Mouse (Mus musculus) MEL (cell line): ENCODE results near the gene Gm15013. TPM values are rescaled to one million over a fixed set of nuclear protein-coding genes. Genes with fewer than 3 reads are reported as not detected.

Experiments
- DNase-seq: peaks from one replicate; pipeline ENCODE4 v3.0.0; 2011; ENCODE audit warnings: low read depth, low spot score
- H3K27ac ChIP-seq: 2 replicates; pipeline ENCODE4 v1.5.1; 2012; ENCODE audit warnings: low read depth, mild to moderate bottlenecking, control low read depth, low read length, moderate library complexity; ENCODE audit not compliant: control insufficient read depth
- H3K27me3 ChIP-seq, 2 experiments: fragments of 150-350 bp in 1 of 2; sonication (generic) in 1 of 2; 2 replicates each; pipeline ENCODE4 v1.6.1; 2012; ENCODE audit warnings: low read length in 2 of 2, mild to moderate bottlenecking in 2 of 2, improper control_type of control experiment in 1 of 2, moderate library complexity in 1 of 2; ENCODE audit not compliant: insufficient read depth in 2 of 2, control insufficient read depth in 1 of 2
- H3K36me3 ChIP-seq, 2 experiments: 2 replicates each; pipeline ENCODE4 v1.6.1; 2012 to 2014; ENCODE audit warnings: low read length in 2 of 2, improper control_type of control experiment in 1 of 2, inconsistent platforms in 1 of 2, mild to moderate bottlenecking in 1 of 2; ENCODE audit not compliant: insufficient read depth in 2 of 2, control insufficient read depth in 1 of 2
- H3K4me1 ChIP-seq, 2 experiments: fragments of 150-350 bp in 1 of 2; sonication (generic) in 1 of 2; 2 replicates each; pipeline ENCODE4 v1.6.1; 2012; ENCODE audit warnings: low read length in 2 of 2, improper control_type of control experiment in 1 of 2, mild to moderate bottlenecking in 1 of 2; ENCODE audit not compliant: insufficient read depth in 2 of 2, control insufficient read depth in 1 of 2
- H3K4me3 ChIP-seq, 2 experiments: fragments of 150-350 bp in 1 of 2; sonication (generic) in 1 of 2; 2 replicates each; pipeline ENCODE4 v1.5.1; 2012; ENCODE audit warnings: low read depth in 2 of 2, low read length in 2 of 2, mild to moderate bottlenecking in 2 of 2, moderate library complexity in 2 of 2, control low read depth in 1 of 2, improper control_type of control experiment in 1 of 2; ENCODE audit not compliant: control insufficient read depth in 1 of 2, insufficient read depth in 1 of 2
- H3K79me2 ChIP-seq: 2 replicates; pipeline ENCODE4 v1.6.1; 2012; ENCODE audit warnings: mild to moderate bottlenecking, low read length, moderate library complexity; ENCODE audit not compliant: control insufficient read depth, poor library complexity, insufficient read depth
- H3K9ac ChIP-seq: 2 replicates; pipeline ENCODE4 v1.6.1; 2012; ENCODE audit warnings: low read depth, mild to moderate bottlenecking, control low read depth, low read length, moderate library complexity; ENCODE audit not compliant: control insufficient read depth, poor library complexity, severe bottlenecking
- H3K9me3 ChIP-seq: fragments of 150-350 bp; sonication (generic); replicated peaks from 2 replicates; pipeline ENCODE4 v1.6.1; 2012; ENCODE audit warnings: mild to moderate bottlenecking, low read length, improper control_type of control experiment, moderate library complexity; ENCODE audit not compliant: insufficient read depth
- BHLHE40 ChIP-seq: IDR thresholded peaks from 2 replicates; pipeline ENCODE4 v1.6.1; 2012; ENCODE audit warnings: low read depth, mild to moderate bottlenecking, inconsistent platforms, low read length, improper control_type of control experiment, borderline replicate concordance
- CHD1 ChIP-seq: IDR thresholded peaks from 2 replicates; pipeline ENCODE4 v1.6.1; 2012; ENCODE audit warnings: low read depth, mild to moderate bottlenecking, inconsistent platforms, low read length, improper control_type of control experiment
- CHD2 ChIP-seq: IDR thresholded peaks from 2 replicates; pipeline ENCODE4 v1.6.1; 2011; ENCODE audit warnings: low read length, improper control_type of control experiment
- CTCF ChIP-seq, 3 experiments: IDR thresholded peaks in 2 of 3; conservative IDR thresholded peaks in 1 of 3; 2 replicates each; pipeline ENCODE4 v1.5.1; 2011 to 2012; ENCODE audit warnings: low read length in 3 of 3, low read depth in 2 of 3, mild to moderate bottlenecking in 2 of 3, improper control_type of control experiment in 1 of 3, inconsistent platforms in 1 of 3, mixed read lengths in 1 of 3, moderate library complexity in 1 of 3; ENCODE audit not compliant: control insufficient read depth in 1 of 3, insufficient read depth in 1 of 3, poor library complexity in 1 of 3, severe bottlenecking in 1 of 3
- E2F4 ChIP-seq: IDR thresholded peaks from 2 replicates; pipeline ENCODE4 v1.6.1; 2011; ENCODE audit warnings: low read depth, low read length, improper control_type of control experiment, borderline replicate concordance
- ELF1 ChIP-seq: IDR thresholded peaks from 2 replicates; pipeline ENCODE4 v1.6.1; 2014; ENCODE audit warnings: low read depth, mild to moderate bottlenecking, inconsistent platforms, low read length, improper control_type of control experiment, moderate library complexity
- EP300 ChIP-seq, 2 experiments: IDR thresholded peaks; 2 replicates each; pipeline ENCODE4 v1.6.1; 2011; ENCODE audit warnings: improper control_type of control experiment in 2 of 2, low read length in 2 of 2, low read depth in 1 of 2, mild to moderate bottlenecking in 1 of 2
- ETS1 ChIP-seq: IDR thresholded peaks from 2 replicates; pipeline ENCODE4 v1.6.1; 2012; ENCODE audit warnings: low read depth, mild to moderate bottlenecking, inconsistent platforms, low read length, improper control_type of control experiment, moderate library complexity
- GABPA ChIP-seq: IDR thresholded peaks from 2 replicates; pipeline ENCODE4 v1.6.1; 2012; ENCODE audit warnings: low read depth, mild to moderate bottlenecking, inconsistent platforms, low read length, improper control_type of control experiment, moderate library complexity
- GATA1 ChIP-seq: IDR thresholded peaks from 2 replicates; pipeline ENCODE4 v1.6.1; 2011; ENCODE audit warnings: low read depth, low read length, improper control_type of control experiment
- HCFC1 ChIP-seq: IDR thresholded peaks from 2 replicates; pipeline ENCODE4 v1.6.1; 2012; ENCODE audit warnings: low read depth, mild to moderate bottlenecking, inconsistent platforms, low read length, improper control_type of control experiment, moderate library complexity
- JUND ChIP-seq: IDR thresholded peaks from 2 replicates; pipeline ENCODE4 v1.6.1; 2011; ENCODE audit warnings: low read depth, mild to moderate bottlenecking, improper control_type of control experiment, low read length
- KAT2A ChIP-seq: conservative IDR thresholded peaks from 2 replicates; pipeline ENCODE4 v1.6.1; 2012; ENCODE audit warnings: low read depth, low read length, improper control_type of control experiment, inconsistent platforms
- MAFK ChIP-seq: IDR thresholded peaks from 2 replicates; pipeline ENCODE4 v1.6.1; 2011; ENCODE audit warnings: low read depth, mild to moderate bottlenecking, low read length, improper control_type of control experiment, borderline replicate concordance
- MAX ChIP-seq: IDR thresholded peaks from 2 replicates; pipeline ENCODE4 v1.6.1; 2011; ENCODE audit warnings: low read length, improper control_type of control experiment
- MAZ ChIP-seq: IDR thresholded peaks from 2 replicates; pipeline ENCODE4 v1.6.1; 2012; ENCODE audit warnings: low read depth, mild to moderate bottlenecking, inconsistent platforms, low read length, improper control_type of control experiment
- MEF2A ChIP-seq: IDR thresholded peaks from 2 replicates; pipeline ENCODE4 v1.6.1; 2014; ENCODE audit warnings: low read depth, mild to moderate bottlenecking, inconsistent platforms, low read length, improper control_type of control experiment; ENCODE audit not compliant: poor library complexity, insufficient replicate concordance, severe bottlenecking; ENCODE audit errors: extremely low read depth
- MXI1 ChIP-seq: IDR thresholded peaks from 2 replicates; pipeline ENCODE4 v1.6.1; 2011; ENCODE audit warnings: mild to moderate bottlenecking, low read depth, low read length, improper control_type of control experiment
- MYB ChIP-seq: IDR thresholded peaks from 2 replicates; pipeline ENCODE4 v1.6.1; 2011; ENCODE audit warnings: mild to moderate bottlenecking, low read depth, low read length, improper control_type of control experiment
- MYC ChIP-seq: IDR thresholded peaks from 2 replicates; pipeline ENCODE4 v1.6.1; 2011; ENCODE audit warnings: low read depth, mild to moderate bottlenecking, low read length, improper control_type of control experiment, moderate library complexity
- NELFE ChIP-seq: IDR thresholded peaks from 2 replicates; pipeline ENCODE4 v1.6.1; 2011; ENCODE audit warnings: low read depth, low read length, improper control_type of control experiment
- NRF1 ChIP-seq: IDR thresholded peaks from 2 replicates; pipeline ENCODE4 v1.6.1; 2014; ENCODE audit warnings: low read depth, mild to moderate bottlenecking, inconsistent platforms, low read length, improper control_type of control experiment, moderate library complexity; ENCODE audit not compliant: poor library complexity, insufficient read depth, severe bottlenecking
- POLR2A ChIP-seq, 2 experiments: IDR thresholded peaks; 2 replicates each; pipeline ENCODE4 v1.6.1; 2011 to 2012; ENCODE audit warnings: low read length in 2 of 2, mild to moderate bottlenecking in 2 of 2, control low read depth in 1 of 2, improper control_type of control experiment in 1 of 2, low read depth in 1 of 2, moderate library complexity in 1 of 2; ENCODE audit not compliant: control insufficient read depth in 1 of 2, insufficient read depth in 1 of 2, poor library complexity in 1 of 2
- POLR2AphosphoS2 ChIP-seq: IDR thresholded peaks from 2 replicates; pipeline ENCODE4 v1.6.1; 2011; ENCODE audit warnings: low read length, improper control_type of control experiment
- POLR2AphosphoS5 ChIP-seq: IDR thresholded peaks from 2 replicates; pipeline ENCODE4 v1.6.1; 2012; ENCODE audit warnings: low read depth, borderline replicate concordance, mild to moderate bottlenecking, inconsistent platforms, low read length, moderate library complexity, mixed read lengths
- RAD21 ChIP-seq: IDR thresholded peaks from 2 replicates; pipeline ENCODE4 v1.6.1; 2011; ENCODE audit warnings: mild to moderate bottlenecking, low read depth, low read length, improper control_type of control experiment
- RCOR1 ChIP-seq: IDR thresholded peaks from 2 replicates; pipeline ENCODE4 v1.6.1; 2012; ENCODE audit warnings: low read depth, mild to moderate bottlenecking, inconsistent platforms, low read length, improper control_type of control experiment
- SIN3A ChIP-seq: IDR thresholded peaks from 2 replicates; pipeline ENCODE4 v1.6.1; 2012; ENCODE audit warnings: low read length, improper control_type of control experiment, inconsistent platforms
- SMC3 ChIP-seq: IDR thresholded peaks from 2 replicates; pipeline ENCODE4 v1.6.1; 2011; ENCODE audit warnings: low read depth, low read length, improper control_type of control experiment
- TAL1 ChIP-seq: IDR thresholded peaks from 2 replicates; pipeline ENCODE4 v1.6.1; 2012; ENCODE audit warnings: mild to moderate bottlenecking, inconsistent platforms, low read length, moderate library complexity, mixed read lengths
- TBP ChIP-seq: IDR thresholded peaks from 2 replicates; pipeline ENCODE4 v1.8.0; 2011; ENCODE audit warnings: low read depth, low read length, improper control_type of control experiment
- TCF12 ChIP-seq: IDR thresholded peaks from 2 replicates; pipeline ENCODE4 v1.6.1; 2014; ENCODE audit warnings: low read depth, mild to moderate bottlenecking, inconsistent platforms, low read length, improper control_type of control experiment, moderate library complexity
- UBTF ChIP-seq: IDR thresholded peaks from 2 replicates; pipeline ENCODE4 v1.6.1; 2012; ENCODE audit warnings: low read depth, mild to moderate bottlenecking, inconsistent platforms, low read length, improper control_type of control experiment, moderate library complexity, borderline replicate concordance; ENCODE audit not compliant: insufficient read depth
- USF1 ChIP-seq: IDR thresholded peaks from 2 replicates; pipeline ENCODE4 v1.6.1; 2014; ENCODE audit warnings: low read depth, mild to moderate bottlenecking, inconsistent platforms, low read length, improper control_type of control experiment, moderate library complexity
- USF2 ChIP-seq, 2 experiments: IDR thresholded peaks; 2 replicates each; pipeline ENCODE4 v1.6.1; 2011 to 2012; ENCODE audit warnings: improper control_type of control experiment in 2 of 2, low read length in 2 of 2, borderline replicate concordance in 1 of 2, inconsistent platforms in 1 of 2, low read depth in 1 of 2, mild to moderate bottlenecking in 1 of 2; ENCODE audit not compliant: insufficient read depth in 1 of 2
- ZC3H11A ChIP-seq: IDR thresholded peaks from 2 replicates; pipeline ENCODE4 v1.6.1; 2012; ENCODE audit warnings: low read depth, mild to moderate bottlenecking, inconsistent platforms, low read length, improper control_type of control experiment
- ZKSCAN1 ChIP-seq: IDR thresholded peaks from 2 replicates; pipeline ENCODE4 v1.6.1; 2012; ENCODE audit warnings: low read depth, mild to moderate bottlenecking, inconsistent platforms, low read length, improper control_type of control experiment, moderate library complexity
- ZMIZ1 ChIP-seq: IDR thresholded peaks from 2 replicates; pipeline ENCODE4 v1.6.1; 2012; ENCODE audit warnings: low read depth, mild to moderate bottlenecking, inconsistent platforms, low read length, improper control_type of control experiment, moderate library complexity
- ZNF384 ChIP-seq: IDR thresholded peaks from 2 replicates; pipeline ENCODE4 v1.6.1; 2012; ENCODE audit warnings: low read depth, mild to moderate bottlenecking, inconsistent platforms, low read length, improper control_type of control experiment
- polyA plus RNA-seq, 2 experiments: library from polyadenylated mRNA; stranded (reverse) in 1 of 2; unstranded in 1 of 2; fragments of >175 nt in 1 of 2; fragments of >200 nt in 1 of 2; gene quantifications; 2 replicates each; pipeline versions ENCODE4 v1.2.1 to v1.2.4; 2012; ENCODE audit warnings: low replicate concordance in 2 of 2, low read depth in 1 of 2; ENCODE audit not compliant: insufficient read length in 2 of 2, insufficient read depth in 1 of 2, missing spikeins in 1 of 2
- total RNA-seq: library from RNA; depleted of rRNA; stranded (reverse); fragments of 300-350 nt; gene quantifications from 2 replicates; pipeline ENCODE4 v1.2.3, GENCODE M21; 2012

Gm15013 gene
- total and polyA plus RNA-seq, 3 experiments = 0.61 TPM; not detected in 2

DNA sequence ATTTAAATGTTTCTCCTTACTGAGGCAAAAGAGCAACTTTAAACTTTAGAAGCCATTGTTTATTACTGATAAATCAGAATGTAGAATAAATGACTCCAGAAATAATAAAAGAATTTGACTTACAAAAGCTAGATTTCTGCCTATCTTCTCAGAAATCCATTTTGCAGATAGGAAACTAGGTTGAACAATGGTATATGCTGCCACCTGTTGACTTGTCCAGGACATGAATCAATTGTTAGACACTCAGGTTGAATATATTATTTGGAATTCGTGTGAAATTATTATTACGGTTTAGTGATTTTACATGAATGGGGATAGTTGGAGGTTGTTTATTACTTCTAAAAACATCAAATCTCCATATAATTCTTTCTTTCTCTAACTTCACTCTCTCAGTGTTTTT lies 48.5 kb downstream of the Gm15013 start:
- no peaks in the 10 kb centered on the region for H3K27me3 ChIP-seq
- H3K4me3 ChIP-seq = no peak overlapping the region
- TF ChIP-seq GABPA = no peak
- TF ChIP-seq GATA1 = 0 out of 2 replicates have a peak, but pooled peaks have one; percentile 6
- no peak for TF ChIP-seq USF2 (IDR thresholded peaks at IDR 0.05; ENCODE audit: borderline replicate concordance in 1 of 2, insufficient read depth in 1 of 2, low read depth in 1 of 2, low read length in 2 of 2)
- no peak for TF ChIP-seq TAL1
- no peak for TF ChIP-seq MAZ
- no peak for TF ChIP-seq MXI1
- peak; percentile 90 for TF ChIP-seq RAD21
- no peak for TF ChIP-seq MYB
- peak; percentile 90 for TF ChIP-seq ZC3H11A
- no peak for TF ChIP-seq ETS1
- TF ChIP-seq SIN3A = no peak
- TF ChIP-seq ZKSCAN1 = no peak
- no peak for TF ChIP-seq TCF12
- no peak for TF ChIP-seq ZNF384
- no peak for TF ChIP-seq MAFK
- TF ChIP-seq CTCF (IDR thresholded peaks at IDR 0.05 in 2 of 3, conservative IDR thresholded peaks at IDR 0.05 in 1 of 3; ENCODE audit: control insufficient read depth in 1 of 3, insufficient read depth in 1 of 3, low read depth in 2 of 3, low read length in 3 of 3, poor library complexity in 1 of 3, severe bottlenecking in 1 of 3) = peak; percentile 18 to 85 (median 23); a peak in 3 of 6 replicates
- TF ChIP-seq KAT2A = no peak
- TF ChIP-seq USF1 = no peak
- no peak for TF ChIP-seq ZMIZ1
- no peak for TF ChIP-seq POLR2AphosphoS5
- TF ChIP-seq EP300 (IDR thresholded peaks at IDR 0.05; ENCODE audit: low read depth in 1 of 2, low read length in 2 of 2) = no peak
- TF ChIP-seq RCOR1 = no peak
- TF ChIP-seq MEF2A = no peak
- TF ChIP-seq NELFE = no peak
- TF ChIP-seq CHD2 = no peak
- no peak for TF ChIP-seq BHLHE40
- TF ChIP-seq NRF1 = no peak
- TF ChIP-seq POLR2A (IDR thresholded peaks at IDR 0.05; ENCODE audit: control insufficient read depth in 1 of 2, insufficient read depth in 1 of 2, low read depth in 1 of 2, low read length in 2 of 2, poor library complexity in 1 of 2) = no peak
- no peak for TF ChIP-seq MAX
- TF ChIP-seq SMC3 = peak; percentile 94
- TF ChIP-seq POLR2AphosphoS2 = no peak
- TF ChIP-seq HCFC1 = no peak
- TF ChIP-seq JUND = no peak
- TF ChIP-seq MYC = no peak
- no peak for TF ChIP-seq CHD1
- no peak for TF ChIP-seq E2F4
- TF ChIP-seq ELF1 = no peak
- no peak for TF ChIP-seq TBP
- TF ChIP-seq UBTF = no peak
- H3K27ac ChIP-seq = no peak overlapping the region
- H3K9ac ChIP-seq = no peak overlapping the region
- H3K9me3 ChIP-seq = no peaks in the 10 kb centered on the region; the same call in 1 of the 2 replicates
- no peaks in the 10 kb centered on the region for H3K79me2 ChIP-seq
- no peaks in the 10 kb centered on the region for H3K36me3 ChIP-seq
- no peaks in the 10 kb centered on the region for H3K4me1 ChIP-seq
- DNase-seq = peak; percentile 58
